Mouse (Mus musculus): Measurements from ENCODE around the gene Mpv17l2.

Mpv17l2 gene

DNA sequence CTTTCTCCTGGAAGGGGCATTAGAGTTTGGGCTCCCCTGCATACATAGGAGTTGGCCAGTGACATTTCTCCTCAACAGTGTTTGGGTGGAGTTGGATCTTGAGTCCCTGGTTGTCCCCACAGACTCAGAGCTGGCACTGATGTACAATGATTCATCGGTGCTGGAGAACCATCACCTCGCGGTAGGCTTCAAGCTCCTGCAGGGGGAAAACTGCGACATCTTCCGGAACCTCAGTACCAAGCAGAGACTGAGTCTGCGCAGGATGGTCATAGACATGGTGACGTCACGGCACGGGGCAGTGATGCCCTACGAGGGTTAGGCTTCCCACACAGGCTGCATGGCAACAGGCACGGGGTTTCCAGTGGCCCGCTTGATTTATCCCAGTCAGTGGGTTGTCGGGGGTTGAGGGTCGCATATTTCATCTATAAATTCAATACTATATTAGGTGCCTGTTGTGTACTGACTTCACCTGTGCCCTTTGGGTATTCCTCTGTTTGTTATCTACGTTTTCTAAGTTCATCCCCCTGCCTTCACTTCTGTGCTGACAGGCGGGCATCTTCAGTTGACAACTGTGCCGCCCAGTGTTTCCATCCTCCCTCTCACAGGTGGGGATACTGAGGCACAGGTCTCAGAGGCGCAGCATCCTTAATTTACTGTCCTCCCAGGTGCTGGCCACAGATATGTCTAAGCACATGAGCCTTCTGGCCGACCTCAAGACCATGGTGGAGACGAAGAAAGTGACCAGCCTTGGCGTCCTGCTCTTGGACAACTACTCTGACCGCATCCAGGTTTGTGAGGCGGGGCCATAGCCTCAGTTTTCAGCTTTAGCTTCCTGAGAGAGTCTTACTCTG lies 12.3 kb downstream of the Mpv17l2 start:
- DNase-seq, result no peak

DNA sequence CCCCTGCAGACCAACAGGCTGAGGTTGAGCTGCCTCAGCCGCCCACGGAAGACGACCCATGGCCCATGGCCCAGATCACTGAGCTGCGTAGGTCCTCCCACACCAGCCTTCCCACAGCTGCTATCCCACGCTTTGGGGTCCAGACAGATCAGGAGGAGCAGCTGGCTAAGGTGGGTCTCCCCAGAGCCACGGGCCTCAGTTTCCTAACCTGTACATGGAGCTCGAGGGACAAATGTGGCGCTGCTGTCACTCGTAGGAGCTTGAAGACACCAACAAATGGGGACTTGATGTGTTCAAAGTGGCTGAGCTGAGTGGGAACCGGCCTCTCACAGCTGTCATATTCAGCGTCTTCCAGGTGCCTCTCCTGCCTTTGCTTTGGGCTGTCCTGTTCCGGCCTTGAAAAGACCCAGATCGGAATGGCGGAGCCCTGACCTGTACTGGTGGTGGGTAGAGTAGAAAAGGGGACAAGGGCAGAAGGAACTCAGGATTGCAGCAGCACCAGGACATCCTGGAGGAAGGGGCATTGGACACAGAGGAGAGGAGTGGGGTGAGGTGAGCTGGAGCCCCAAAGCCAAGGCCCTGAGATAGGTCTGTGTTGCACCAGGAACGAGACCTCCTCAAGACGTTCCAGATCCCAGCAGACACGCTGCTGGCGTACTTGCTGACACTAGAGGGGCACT lies 13.4 kb downstream of the Mpv17l2 start:
- no peak for DNase-seq

DNA sequence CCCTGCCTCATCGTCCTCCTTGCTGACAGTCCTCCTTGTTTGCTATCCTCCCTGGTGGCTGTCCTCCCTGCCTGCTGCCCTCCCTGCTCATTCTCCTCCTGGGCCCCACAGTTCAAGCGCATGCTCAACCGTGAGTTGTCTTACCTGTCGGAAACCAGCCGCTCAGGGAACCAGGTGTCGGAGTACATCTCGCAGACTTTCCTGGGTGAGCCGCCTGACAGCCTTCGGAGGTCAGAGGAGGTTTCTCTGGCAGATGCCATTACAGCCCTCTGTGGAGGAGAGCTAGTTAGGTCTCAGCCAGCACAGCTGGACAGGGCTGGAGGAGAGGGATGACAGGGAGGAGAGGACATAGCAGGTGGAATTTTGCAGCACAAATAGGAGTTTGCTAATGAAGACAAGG lies 14.1 kb downstream of the Mpv17l2 start:
- DNase-seq, result no peak

DNA sequence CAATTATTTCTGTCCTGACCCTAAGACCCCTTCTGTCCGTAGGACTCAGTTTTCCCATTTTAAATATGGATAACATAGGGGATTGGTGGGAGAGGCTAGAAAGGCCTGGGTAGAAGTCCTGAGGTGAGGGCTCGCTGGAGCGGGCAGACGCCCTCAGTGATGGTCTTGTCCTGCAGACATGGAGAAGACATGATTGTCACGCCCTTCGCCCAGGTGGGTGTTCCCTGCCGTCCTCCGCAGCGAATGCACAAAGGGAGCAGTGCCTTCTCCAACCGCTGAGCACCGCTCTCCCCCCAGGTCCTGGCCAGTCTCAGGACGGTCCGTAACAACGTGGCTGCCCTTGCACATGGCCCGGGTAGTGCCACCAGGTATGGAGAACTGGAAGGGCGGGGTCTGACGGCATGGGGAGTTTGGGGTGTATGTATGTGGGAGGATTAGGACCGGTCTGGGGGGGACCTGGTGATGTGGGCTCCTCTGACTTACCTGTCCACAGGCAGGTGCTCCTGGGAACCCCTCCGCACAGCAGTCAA lies 15.0 kb downstream of the Mpv17l2 start:
- DNase-seq, result no peak

DNA sequence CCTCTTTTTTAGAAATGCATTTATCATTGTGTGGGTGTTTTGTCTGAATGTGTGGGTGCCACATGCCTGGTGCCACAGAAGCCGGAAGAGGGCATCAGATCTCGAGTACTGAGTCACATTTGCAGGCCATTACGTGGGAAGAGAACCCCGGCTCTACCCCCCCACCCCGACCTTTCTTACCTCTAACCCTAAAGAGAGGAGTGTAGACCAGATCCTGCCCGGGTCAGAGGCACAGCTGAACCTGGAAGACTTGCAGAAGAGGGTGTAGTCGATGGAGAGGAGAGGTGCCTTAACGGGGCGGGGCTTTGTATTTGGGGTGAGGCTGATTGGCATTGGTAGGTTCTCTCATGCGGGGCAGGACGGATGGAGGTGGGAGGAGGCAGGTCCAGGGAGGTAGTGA lies 15.9 kb downstream of the Mpv17l2 start:
- no peak for DNase-seq

DNA sequence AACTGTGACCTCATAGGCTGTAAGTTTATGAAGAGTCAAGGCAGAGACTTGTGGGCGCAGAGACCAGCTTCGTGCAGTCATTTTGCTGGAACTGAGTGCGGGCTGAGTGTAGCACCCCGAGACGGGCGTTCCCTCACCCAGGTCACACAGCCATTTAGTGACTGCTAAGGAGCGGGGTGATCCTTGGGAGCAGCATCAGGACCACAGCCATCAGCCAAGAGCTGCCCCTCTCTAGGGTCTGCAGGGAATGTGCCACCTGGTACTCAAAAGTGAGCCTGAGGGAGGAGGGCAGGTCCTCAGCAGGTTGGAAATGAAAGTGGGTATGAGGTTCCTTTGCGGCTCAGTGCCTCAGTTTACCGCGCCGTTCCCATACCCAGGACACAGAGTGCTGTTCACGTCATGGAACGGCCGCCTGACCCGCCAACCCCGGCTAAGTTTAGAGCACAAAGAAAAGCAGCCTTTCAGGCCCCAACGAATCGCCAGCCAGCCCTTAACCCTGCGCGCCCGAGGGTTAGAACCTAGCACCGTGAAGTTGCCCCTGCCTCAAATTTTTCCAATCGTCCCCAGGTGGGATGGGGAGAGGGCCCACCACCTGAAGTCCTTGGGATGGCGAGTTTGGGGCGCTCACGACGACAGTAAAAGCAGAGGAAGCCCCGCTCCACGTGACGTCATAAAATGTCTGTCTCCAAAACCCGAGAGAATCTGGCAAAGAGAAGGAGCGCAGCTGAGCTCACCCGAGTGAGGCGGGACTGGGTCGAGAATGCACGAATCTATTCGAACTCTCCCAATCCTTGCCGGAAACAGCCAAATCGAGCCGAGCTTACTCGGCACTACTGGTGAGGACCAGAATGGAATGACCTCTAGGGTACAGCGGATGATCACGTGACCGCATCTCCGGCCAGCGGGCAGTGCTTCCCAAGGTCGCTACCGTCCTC lies 16.8 kb downstream of the Mpv17l2 start:
- peak; percentile 40 for DNase-seq

DNA sequence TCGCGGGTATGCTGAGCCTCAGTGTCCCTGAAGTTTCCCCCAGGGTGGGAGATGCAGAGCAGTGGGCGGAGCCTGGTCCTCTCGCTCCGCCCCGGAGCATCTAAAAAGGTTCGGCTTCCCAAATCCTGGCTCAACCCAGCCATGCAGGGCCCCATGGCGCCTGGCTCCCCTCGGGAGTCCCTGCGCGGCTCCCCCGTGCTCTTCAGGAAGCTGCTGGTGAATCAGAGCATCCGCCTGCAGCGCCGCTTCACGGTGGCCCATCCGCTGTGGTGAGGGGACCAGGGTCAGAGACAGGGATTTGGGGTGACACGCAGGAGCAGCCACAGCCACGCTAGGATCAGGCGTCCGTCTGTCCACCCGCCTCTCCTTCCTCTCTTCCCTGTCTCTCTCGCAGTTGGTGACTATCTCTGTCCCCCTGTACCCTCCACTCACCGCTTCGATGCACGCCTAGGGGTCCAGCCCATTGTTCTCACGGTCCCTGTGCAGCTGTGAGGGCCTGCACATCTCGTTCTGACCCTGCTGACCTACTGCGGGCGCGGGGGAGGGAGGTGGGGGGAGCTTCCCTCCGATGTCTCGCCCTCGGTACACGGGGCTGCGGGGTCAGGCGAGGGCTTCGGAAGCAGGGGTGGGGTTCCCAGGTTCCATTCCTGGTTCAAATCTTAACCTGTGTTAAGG lies 17.6 kb downstream of the Mpv17l2 start:
- peak; percentile 42 for DNase-seq

DNA sequence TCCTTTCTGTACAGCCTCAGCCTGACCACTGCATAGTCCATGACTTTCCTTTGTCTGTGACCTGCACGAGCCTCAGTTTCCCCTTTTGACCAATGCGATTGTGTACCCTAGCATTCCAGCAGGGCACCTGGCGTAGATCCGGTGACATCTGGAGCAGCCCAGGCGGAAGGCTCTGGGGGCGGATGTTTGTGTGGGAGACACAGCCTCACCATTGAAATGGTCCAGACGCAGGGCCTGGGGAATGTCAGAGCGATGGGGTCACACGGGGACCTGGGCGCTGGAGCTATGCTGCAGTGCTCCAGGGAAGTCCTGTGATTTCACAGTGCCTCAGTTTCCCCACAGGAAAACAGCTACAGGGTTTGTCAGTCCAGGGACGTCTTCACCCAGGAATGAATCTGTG lies 18.6 kb downstream of the Mpv17l2 start:
- no peak for DNase-seq

DNA sequence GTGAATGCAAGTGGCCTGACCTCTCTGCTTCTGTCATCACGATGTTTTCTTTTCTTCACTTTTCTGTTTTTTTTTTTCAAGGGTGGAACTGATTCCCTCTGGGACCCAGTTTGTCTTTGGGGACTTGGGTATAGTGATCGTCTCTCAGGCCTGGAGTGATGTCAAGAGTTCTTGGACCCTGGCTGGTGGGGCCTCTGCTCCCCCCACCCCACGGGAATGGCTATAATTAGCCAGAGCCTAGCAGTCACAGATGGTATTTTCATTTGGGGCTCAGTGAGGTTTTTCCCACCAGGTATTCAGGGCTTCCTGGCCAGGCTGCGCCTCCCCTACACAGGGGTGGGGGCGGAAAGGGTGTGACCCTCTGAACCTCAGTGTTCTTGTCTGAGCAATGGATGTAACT lies 19.1 kb downstream of the Mpv17l2 start:
- no peak for DNase-seq

DNA sequence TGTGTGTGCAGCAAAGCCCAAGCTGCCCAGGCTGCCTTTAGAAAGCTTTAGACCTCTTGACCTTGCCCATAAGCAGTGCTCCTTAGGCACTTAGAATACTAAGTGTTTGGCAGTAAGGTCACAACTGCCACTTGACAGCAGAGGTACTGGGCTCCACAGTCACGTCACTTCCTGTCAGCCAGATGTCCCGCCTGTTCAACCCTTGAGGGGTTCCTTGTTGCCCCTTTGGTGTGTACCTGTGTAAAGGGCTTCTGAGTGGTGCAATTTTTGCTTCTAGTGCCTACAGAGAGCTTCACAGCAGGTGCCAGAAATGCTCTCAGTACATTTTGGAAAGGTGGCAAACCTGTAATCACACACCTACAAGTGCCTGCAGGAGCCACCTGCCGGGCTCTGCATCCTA lies 22.5 kb downstream of the Mpv17l2 start:
- no peak for DNase-seq

DNA sequence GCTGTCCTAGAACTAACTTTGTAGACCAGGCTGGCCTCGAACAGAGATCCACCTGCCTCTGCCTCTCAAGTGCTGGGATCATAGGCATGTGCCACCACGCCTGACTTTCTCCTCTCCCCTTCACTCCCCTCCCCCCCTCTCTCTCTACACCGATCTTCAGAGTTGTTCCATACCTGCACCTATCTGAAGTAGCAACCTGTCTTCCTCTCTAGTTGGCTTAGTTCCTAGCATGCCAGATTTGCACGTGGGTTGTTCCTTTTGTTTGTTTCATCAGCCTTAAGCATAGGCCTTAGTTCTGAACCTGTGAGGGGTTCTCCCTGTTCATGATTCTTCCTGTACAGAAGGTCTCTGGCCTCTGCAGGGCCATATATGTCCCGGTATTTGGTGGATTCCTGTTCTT lies 23.0 kb downstream of the Mpv17l2 start:
- no peak for DNase-seq

DNA sequence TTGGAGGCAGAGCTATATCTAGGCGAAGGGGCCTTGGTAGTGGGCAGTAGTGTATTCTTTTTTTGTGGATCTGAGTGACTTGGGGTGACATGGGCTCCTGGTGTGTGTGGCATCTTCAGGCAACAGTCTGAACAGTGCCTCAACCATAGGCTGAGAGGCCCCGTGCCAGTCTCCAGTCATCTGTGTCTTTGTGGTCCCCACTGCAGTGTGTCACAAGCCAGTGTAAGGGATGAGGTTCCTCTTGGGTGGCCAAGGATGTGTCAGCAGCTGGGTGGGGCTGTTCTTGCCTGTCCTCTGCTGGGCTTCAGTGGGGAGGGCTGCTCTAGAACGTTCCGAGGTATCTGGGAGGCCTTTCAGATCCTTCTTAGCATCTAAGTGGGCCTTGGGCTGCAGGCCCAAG lies 29.8 kb downstream of the Mpv17l2 start:
- no peak for DNase-seq

DNA sequence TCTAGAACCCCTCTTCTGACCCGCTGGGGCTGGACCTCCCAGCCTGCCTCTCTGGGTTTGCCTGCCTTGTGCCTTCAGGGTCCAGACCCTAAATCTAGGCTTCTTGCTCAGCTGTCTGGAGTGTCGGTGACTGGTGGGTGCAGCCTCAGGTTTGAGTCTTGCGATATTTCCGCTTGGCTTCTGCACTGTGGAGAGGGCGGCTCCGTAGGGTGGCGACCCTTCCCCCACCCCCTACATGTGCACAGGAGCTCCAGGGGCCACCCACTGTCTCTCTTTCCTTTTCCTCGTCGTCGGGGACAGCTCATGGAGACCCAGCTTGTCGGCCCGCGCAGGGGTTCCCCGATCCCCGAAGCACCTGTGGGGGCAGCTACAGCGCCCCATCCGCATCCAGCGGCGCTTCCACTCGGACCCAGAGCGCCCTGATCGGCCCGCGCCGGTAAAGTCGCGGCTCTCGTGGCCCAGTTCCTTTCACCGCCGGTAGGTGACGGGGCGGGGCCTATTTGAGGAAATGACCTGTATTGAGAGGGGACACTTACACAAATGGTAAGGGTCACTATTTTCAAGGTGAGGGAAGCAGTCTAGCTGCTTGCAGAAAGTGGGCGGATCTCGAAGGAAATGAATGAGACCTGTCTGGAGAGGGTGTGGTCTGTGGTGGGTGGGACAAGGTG lies 30.8 kb downstream of the Mpv17l2 start:
- DNase-seq, result peak; percentile 56

DNA sequence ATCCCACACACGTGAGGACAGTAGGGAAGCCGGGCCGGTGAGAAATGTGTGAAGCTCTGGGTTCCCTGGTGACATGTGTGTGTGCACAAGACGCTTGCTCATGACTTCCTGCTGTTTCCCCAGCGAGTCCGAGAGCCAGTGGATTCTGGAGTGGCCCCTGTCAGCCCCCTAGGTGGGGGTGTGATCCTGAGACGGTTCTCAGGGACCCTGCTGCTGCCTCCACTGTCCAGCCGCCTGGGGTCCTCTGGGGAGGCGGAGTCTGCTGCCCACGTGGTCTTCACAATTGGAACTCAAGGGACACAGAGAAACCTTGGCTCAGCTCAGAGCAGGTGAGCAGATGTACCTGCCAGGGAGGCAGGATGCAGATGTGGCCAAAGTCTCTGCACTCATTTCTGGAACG lies 34.0 kb downstream of the Mpv17l2 start:
- no peak for DNase-seq

DNA sequence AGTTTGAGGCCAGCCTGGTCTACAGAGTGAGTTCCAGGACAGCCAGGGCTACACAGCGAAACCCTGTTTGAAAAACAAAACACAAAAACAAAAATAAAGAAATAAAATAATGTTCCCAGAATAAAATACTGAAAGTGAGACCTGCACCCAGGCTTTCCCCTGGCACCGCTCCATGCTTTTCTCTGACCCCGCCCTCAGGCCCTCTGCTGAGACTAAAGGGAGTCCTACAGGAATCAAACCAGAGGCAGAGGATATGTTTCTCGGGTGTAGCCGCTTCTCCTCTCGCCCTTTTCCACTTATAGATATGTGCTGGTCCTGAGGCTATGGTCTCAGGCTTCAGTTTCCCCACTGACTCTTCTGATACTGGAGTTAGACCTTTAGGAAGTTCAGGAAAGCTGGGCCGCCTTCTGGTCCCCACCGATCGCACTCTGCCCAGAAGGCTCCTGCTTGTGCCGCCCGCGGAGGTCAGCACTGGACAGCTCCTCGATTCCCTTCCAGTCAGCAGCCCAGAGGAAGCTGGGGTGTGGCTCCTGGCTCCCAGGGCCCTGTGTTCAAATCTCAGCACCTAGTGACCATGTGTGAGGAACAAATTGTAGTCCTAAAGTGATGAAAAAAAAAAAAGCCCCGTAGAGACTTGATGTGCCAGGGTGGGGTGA lies 34.8 kb downstream of the Mpv17l2 start:
- DNase-seq, result no peak

DNA sequence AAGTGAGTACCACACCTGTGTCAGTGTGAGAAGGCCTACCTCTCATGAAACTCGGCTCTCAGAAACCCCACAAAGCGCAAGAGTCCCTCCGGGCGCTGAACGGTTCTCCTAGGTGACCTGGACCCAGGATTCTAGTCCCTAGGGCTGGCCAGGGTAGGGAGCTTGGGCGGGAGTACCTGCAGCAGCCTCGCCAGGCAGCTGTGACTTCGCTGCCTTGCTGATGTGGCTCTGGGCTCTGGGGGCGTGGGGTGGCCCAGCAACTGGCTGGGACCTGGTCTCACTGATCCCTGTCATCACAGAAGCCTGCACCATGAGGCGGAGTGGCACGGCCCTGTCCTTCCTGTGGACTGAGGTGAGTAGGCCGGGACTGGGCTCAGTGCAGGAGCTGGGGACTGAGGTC lies 36.5 kb downstream of the Mpv17l2 start:
- DNase-seq, result no peak

DNA sequence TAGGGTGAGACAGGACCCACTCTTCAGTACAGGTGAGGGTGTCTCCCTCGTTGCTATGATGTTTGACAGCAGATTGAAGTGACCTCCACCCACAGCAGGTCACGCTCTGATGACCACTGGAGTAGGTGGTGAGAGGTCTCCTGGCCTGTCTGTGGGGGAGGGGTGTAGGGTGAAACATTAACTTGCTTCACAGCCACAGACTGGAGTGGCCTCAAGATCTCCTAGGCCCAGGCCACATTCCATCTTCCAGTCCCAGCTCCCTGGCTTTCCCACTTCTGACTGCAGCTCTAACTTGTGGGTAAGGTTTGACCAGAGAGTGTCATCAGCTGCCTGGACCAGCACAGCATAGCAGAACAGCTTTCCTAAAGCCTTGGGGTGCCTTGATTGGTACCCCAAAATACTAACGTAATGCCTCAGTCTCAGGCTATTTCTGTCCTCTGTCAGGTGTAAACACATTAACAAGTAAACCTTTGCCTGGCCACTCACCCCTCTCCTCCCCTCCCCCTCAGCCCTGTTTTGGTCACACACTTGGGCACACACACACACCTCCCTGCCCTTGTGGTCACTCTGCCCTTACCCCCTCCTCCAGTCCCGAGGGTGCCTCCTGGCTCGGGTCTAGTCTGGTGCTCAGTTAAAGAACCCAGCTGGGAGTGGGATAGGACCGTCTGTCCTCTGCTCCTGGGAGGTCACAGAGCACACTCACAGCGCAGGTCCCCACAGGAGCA lies 37.1 kb downstream of the Mpv17l2 start, which contains the start of gene Pde4c:
Pde4c (plus strand) TSS at position 235 of the 725 bp plus-strand sequence.
- DNase-seq, result no peak

DNA sequence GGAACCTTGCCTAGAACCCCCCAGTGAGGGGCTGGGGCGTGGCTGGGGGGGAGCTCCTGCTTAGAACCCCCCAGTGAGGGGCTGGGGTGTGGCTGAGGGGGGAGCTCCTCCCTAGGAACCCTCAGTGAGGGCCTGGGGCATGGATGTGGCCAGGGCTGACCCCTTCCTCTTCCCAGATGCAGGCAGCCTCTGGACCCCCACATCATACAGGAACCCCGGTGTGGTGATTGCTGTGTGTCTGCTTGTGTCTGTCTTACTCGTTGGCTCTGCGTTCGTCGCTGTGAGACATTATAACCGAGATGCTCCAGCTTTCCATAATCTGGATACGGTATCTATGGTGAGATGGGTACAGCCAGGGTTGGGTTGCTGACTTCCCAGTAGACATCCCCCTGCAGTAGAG lies 39.1 kb downstream of the Mpv17l2 start:
- no peak for DNase-seq

DNA sequence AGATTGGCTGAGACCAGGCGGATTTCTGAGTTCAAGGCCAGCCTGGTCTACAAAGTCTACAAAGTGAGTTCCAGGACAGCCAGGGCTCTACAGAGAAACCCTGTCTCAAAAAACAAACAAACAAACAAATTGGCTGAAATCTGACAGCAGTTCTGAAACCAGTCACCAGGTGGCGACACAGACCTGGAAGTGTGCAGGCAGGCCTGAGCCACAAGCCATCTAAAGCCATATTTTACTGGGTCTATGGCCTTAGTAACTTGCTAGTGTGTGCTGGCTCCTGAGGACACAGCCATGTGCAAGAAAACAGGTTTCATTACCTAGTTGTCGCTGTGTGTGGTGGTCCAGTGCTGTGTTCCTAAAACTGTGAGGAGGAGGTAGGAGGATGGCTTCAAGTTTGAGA lies 40.0 kb downstream of the Mpv17l2 start:
- peak; percentile 84 for DNase-seq

DNA sequence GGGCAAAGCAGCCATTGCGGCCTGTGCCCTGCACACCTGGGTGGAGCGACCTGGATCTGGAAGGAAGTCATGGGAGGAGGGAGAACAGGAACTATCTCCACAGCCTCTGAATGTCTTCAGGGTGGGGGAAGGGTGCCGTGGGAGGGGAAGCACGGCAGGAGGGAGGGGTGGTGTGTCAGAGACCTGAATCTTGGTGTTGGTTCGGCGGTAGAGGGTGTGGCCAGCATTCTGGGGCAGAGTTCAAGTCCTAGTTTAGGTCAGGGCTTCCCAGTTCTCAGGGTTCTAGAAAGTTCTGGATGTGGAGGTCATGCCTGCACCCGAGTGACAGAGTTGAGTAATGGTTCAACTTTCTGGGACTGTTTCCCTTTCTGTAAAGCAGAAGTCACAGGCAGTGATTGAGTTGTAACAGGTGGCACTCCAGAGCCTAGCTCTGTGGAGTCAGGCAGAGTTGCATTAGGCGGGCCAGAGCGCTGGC lies 40.9 kb downstream of the Mpv17l2 start:
- no peak for DNase-seq

All from retina, postnatal 1 day (tissue).